Mouse (Mus musculus) heart, adult 2 months (tissue): ENCODE results near the gene Sept1.

Experiments used
- CTCF ChIP-seq: fragments of 200-600 bp; IDR thresholded peaks from 2 replicates; pipeline ENCODE4 v1.8.1; 2022; ENCODE audit warnings: antibody characterized with exemption, mild to moderate bottlenecking, moderate library complexity
- POLR2A ChIP-seq: fragments of 200-500 bp; IDR thresholded peaks from 2 replicates; pipeline ENCODE4 v1.6.1; 2011; ENCODE audit warnings: mild to moderate bottlenecking, low read depth, low read length, control low read depth; ENCODE audit not compliant: insufficient read depth

- TF ChIP-seq POLR2A (no peak), CTCF (no peak)
Measured at GRCm38 (mm10) chr7:127223515-127224478, 9.1 kb downstream of the Sept1 start.
